Mouse (Mus musculus): ENCODE data around the gene Nfam1.

Nfam1 gene

DNA sequence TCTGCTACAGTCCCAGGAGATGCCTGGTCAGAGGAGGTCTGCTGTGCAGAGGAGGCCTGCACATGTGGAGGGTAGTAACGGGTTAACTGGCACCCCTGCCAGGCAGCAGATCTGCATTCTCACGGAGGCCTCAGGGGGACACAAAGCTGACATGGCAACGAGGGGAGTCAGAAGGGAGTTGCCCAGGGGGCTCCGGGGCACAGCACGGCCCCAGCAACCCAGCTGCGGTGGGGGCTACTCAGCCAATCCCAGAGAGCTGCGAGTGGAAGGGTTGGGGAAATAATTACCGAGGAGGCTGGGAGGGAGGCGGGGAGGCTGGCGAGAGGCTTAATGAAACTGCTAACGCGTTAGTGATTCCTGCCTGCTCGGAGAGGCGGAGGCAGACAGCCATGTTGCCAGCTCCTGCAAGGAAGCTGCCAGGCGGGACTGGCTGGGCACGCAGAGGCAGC is 74.8 kb downstream of the Nfam1 start:
- no peak for DNase-seq (ENCODE audit: low spot score)

DNA sequence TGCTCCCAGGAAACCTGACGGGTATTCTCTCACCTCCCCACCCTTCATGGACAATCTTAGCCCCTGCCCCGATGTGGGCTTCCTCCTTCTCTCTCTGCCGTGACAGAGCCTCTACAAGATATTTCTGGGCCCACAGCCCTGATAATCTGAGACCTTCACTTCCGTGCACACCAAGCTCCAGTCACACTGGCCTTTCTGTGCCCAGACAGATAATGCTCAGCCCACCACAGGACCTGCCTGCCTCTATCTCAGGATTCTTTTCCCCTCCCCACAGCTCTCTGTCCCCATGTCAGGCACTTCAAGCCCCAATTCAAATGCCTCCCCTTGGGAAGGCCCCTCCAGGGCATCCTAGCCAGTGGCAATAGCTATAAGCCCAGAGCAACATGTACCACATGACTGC is 76.4 kb downstream of the Nfam1 start:
- no peak for DNase-seq (ENCODE audit: low spot score)

DNA sequence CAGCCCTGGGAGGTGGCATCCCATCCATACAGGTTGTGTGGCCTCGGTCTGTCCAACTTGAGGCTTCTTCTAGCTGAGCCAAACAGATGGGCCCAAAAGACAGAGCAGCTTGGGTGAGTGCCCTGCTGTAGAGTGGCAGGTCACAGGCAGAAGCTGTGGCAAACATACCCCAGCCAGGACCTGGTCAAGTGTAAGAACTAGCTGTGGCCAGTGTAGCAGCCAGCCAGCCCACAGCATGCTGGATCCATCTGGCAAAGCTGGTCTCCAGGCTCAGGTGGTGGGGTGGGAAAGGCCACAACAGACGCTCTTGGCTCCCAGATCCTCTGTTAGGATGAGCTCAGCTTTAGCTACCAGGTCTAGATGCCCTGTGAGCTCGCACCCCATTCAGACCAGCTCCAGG is 76.8 kb downstream of the Nfam1 start:
- DNase-seq (ENCODE audit: low spot score) = no peak

DNA sequence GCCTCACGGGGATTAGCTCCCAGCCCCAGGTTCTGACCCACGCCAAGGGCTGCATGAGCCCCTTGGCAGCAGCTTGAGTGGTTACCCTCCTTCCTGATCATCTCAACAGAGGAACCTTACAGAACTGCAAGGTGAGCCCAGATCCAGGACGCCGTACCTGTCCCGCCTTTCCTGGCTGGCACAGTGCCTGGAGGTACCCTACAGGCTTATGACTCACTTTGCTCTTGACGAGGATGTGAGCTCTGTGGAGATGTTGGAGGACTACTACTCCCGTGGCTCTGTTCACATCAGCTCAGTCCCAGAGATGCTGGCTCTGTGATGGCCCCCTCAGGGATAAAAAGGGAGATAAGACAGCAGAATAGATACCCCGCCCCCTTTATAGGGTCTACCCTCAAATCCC is 77.8 kb downstream of the Nfam1 start:
- DNase-seq (ENCODE audit: low spot score) = peak; percentile 61

DNA sequence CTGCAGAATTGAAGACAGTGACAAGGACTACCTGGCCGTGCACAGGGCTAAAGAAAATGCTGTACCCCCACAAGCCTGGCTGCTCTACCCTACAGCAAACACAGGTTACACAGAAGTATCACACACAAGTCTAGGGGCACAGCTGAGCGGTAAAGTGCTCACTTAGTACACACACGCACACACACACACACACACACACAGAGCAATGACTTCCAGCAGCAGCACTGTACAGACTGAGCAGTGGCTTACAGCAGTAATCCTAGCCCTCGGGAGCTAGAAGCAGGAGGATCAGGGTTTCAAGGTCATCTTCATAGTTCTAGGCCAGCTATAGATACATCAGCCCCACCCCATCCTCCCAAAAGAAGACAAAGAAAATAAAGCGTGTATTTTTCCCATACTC is 79.1 kb downstream of the Nfam1 start:
- no peak for DNase-seq (ENCODE audit: low spot score)

DNA sequence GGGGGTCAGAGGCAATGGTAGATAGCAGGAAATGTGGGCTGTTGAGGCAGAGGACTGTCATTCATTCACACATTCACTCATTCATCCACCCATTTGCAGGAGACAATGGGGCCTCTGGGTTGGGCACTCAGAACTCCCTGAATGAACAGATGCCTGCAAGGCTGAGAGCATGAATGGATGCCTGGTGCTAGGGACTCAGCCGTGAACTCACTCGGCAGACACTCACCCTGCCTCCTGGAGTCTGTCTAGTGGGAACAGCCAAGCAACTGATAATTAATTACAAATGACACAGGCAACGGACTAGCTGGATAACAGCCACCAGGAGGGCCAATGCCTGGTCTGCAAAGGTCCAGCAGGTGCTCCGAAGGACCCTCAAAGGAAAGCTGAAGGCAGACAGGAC is 80.0 kb downstream of the Nfam1 start:
- DNase-seq (ENCODE audit: low spot score) = no peak

DNA sequence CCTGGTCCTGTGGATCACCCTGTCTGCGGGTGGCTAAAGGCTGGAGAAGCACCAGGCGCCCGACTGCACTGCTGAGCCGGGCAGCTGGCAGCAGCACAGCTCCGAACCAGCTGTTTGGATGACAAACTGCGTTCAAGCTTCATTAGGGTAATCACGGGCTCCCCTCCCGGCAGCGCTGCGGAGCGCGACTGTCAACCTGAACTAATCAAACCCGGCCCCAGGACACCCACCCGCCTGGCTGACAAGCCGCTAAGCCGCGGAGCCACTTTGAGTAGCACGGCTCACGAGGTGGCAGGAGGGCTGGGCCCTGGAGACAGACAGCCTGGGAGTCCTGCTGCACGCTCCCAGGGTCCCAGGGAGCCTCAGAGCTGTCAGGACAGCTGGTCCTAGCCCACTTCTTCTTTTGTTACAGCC is 80.8 kb downstream of the Nfam1 start:
- DNase-seq (ENCODE audit: low spot score) = no peak

DNA sequence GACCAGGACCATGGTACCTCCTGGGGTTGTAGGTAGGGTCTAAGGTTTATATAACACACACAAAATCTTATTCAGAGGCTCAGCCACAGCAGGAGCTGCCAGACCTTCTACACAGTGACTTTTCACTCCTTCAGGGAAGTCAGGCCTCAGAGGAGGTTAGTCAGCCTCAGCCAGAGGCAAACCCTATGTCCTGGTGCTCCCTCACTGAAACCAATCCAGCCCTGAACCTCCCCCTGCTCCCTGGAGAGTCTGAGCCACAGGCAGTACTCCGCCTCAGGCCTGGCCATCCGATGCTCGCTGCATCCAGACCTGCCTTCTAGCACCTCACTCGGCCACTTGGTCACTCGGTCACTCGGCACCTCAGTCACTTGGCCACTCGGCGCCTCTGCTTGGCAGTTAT is 82.9 kb downstream of the Nfam1 start:
- DNase-seq (ENCODE audit: low spot score) = no peak

DNA sequence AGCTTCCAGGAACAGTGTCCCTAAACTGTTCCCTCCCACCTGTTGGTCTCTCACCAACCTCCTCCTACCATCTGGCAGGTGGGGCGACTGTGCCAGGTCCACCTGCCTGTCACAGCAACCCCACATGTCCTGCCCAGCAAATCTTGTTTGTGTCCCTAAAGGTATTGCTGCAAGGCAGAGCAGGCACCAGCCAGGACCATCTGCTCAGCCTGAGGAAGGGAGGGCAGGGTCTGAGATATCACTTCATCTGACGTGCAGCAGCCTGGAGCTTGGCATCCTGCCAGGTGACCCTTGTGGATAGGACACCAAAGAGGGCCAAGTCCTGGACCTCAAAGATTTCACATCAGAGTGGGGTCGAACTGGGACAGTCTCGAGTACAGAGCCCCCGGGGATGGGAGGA is 85.7 kb downstream of the Nfam1 start:
- DNase-seq (ENCODE audit: low spot score) = no peak

DNA sequence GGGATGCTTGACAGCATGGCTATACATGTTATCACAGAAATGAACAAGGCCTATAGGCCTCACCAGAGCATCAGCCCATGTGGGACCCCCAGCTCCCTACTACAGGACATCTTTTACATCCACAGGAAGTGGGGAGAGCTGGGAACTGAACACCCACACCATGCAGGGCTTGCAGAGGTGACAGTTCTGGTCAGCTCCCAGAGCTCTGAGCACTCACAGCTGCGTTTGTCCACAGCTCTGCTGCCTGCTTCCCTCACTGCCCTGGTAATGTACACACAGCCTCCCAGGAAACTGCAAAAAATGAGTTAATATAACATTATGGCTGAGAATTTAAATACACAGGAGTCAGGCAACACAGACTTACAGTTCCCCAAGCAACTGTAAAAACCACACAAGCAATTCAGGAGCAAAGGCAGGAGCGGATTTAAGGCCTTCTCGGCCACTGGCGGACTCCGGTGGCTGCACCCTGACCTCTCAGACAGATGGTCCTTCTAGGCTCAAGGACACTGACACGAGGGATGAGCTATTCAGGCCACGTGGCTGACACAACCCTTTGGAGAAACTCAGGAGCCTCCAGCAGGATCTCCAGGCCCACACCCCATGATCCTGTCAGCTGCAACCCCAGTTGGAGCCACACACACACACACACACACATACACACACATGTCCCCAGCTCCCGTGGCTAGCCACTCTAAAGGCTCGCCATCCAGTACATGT is 88.5 kb downstream of the Nfam1 start:
- DNase-seq (ENCODE audit: low spot score) = no peak
